Mouse (Mus musculus) heart, adult 2 months (tissue): Measurements from ENCODE around the gene Wdr61.

Experiments
- CTCF ChIP-seq: fragments of 200-600 bp; IDR thresholded peaks from 2 replicates; pipeline ENCODE4 v1.8.1; 2022; ENCODE audit warnings: antibody characterized with exemption, mild to moderate bottlenecking, moderate library complexity
- EP300 ChIP-seq: fragments of 200-500 bp; IDR thresholded peaks from 2 replicates; pipeline ENCODE4 v1.6.1; 2011; ENCODE audit warnings: low read depth, low read length, control low read depth; ENCODE audit not compliant: insufficient read depth
- POLR2A ChIP-seq: fragments of 200-500 bp; IDR thresholded peaks from 2 replicates; pipeline ENCODE4 v1.6.1; 2011; ENCODE audit warnings: mild to moderate bottlenecking, low read depth, low read length, control low read depth; ENCODE audit not compliant: insufficient read depth

- TF ChIP-seq POLR2A (no peak), CTCF (no peak), EP300 (no peak)
Observed at GRCm38 (mm10) chr9:54702581-54702980, 31.7 kb downstream of the Wdr61 start.
